Mouse (Mus musculus) limb, embryonic 10.5 days (tissue): Measurements from ENCODE around the gene Mocs1. TPM values are rescaled to one million over a fixed set of nuclear protein-coding genes. Genes with fewer than 3 reads are reported as not detected.

Source experiments
- DNase-seq: peaks from one replicate; pipeline ENCODE4 v3.0.0-alpha.2; 2017; ENCODE audit warnings: low spot score
- H3K27ac ChIP-seq: fragments of 300-500 bp; sonication (generic); 2 replicates; pipeline ENCODE4 v1.5.1; 2016; ENCODE audit warnings: mild to moderate bottlenecking
- H3K27me3 ChIP-seq: fragments of 300-500 bp; sonication (generic); 2 replicates; pipeline ENCODE4 v1.6.1; 2016; ENCODE audit warnings: low read depth, mild to moderate bottlenecking; ENCODE audit not compliant: poor library complexity, severe bottlenecking
- H3K36me3 ChIP-seq: fragments of 300-500 bp; sonication (generic); 2 replicates; pipeline ENCODE4 v1.6.1; 2016; ENCODE audit warnings: mild to moderate bottlenecking, moderate library complexity
- H3K4me1 ChIP-seq: fragments of 300-500 bp; sonication (generic); 2 replicates; pipeline ENCODE4 v1.6.1; 2016
- H3K4me3 ChIP-seq: fragments of 300-500 bp; sonication (generic); 2 replicates; pipeline ENCODE4 v1.5.1; 2016; ENCODE audit warnings: mild to moderate bottlenecking, moderate library complexity
- H3K9me3 ChIP-seq: fragments of 300-500 bp; sonication (generic); replicated peaks from 2 replicates; pipeline ENCODE4 v1.6.1; 2016; ENCODE audit warnings: mild to moderate bottlenecking
- WGBS: fragments of 180-500 bp; shearing (Covaris S2); methylation state at CpG from one replicate; pipeline ENCODE4 v1.1.7; 2016; 5-methylcytosine and 5-hydroxymethylcytosine counted together
- polyA plus RNA-seq: library from polyadenylated mRNA; unstranded; fragments of >200 nt; fragmentation: Nextera tagmentation; extraction: Ambion mirVana; gene quantifications from 2 replicates; pipeline ENCODE4 v1.2.1, GENCODE M21; 2016

Gene Mocs1
- 9.1 and 9.2 TPM in 2 replicates for polyA plus RNA-seq

DNA sequence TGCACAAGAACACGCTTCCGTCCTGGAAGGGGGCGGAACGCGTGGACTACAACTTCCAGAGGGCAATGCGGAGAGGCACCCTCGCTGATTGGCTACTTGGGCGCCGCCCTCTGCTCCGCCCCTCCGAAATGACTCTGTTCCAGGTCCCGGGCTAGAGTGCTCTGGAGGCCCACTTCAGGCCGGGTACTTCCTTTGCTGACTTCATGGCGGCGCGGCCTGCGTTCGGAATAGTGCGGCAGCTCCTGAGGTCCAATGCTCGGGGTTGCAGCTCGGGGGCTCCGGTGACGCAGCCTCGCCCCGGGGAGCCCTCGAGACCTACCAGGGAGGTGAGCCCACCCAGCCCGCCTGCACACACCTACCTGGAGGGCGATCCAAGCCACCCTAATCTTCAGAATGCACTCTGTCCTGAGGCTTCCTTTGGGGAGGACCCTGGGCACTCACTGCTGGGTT lies at the start of gene Mocs1:
Gene Mocs1, plus strand, starts transcription at position 124 of the 450 bp plus-strand sequence.
- peak within 1 kb of the TSS; percentile 93 for H3K27ac ChIP-seq
- H3K9me3 ChIP-seq: no peaks in the 10 kb centered on the region
- under 1% methylated on average over 28 of the region's 28 CpGs for WGBS
- H3K4me1 ChIP-seq: peaks cover 28% of the 10 kb centered on the region
- no peaks in the 10 kb centered on the region for H3K27me3 ChIP-seq
- peak; percentile 92 for DNase-seq
- peak within 1 kb of the TSS; percentile 66 for H3K4me3 ChIP-seq
- peaks cover 5% of the 10 kb centered on the region for H3K36me3 ChIP-seq

DNA sequence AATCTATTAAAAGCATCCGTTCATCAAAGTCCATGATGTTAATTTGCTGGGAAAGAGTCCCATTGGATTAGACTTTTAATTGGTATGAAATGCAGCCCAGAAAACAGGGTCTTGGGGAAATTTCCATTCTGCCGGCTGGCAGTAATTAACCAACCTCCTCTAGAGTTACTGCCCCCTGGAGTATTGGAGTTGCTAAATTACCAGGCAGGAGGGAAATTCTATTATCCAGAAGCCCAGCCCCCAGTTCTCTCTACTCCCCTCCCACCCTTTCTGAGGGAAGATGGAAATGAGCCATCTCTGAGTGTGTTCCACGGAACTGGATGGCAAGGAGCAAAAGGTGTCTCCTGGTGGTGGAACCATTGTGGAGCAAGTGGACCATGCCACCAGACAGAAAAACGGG lies 48.5 kb upstream of the Mocs1 start:
- Histone ChIP-seq H3K9me3 (no peaks in the 10 kb centered on the region), H3K27me3 (no peaks in the 10 kb centered on the region), H3K36me3 (no peaks in the 10 kb centered on the region), H3K4me1 (peaks cover 16% of the 10 kb centered on the region), H3K4me3 (no peak overlapping the region), H3K27ac (no peak overlapping the region)
- no peak for DNase-seq
- 82% methylated on average over 4 of the region's 4 CpGs for WGBS

DNA sequence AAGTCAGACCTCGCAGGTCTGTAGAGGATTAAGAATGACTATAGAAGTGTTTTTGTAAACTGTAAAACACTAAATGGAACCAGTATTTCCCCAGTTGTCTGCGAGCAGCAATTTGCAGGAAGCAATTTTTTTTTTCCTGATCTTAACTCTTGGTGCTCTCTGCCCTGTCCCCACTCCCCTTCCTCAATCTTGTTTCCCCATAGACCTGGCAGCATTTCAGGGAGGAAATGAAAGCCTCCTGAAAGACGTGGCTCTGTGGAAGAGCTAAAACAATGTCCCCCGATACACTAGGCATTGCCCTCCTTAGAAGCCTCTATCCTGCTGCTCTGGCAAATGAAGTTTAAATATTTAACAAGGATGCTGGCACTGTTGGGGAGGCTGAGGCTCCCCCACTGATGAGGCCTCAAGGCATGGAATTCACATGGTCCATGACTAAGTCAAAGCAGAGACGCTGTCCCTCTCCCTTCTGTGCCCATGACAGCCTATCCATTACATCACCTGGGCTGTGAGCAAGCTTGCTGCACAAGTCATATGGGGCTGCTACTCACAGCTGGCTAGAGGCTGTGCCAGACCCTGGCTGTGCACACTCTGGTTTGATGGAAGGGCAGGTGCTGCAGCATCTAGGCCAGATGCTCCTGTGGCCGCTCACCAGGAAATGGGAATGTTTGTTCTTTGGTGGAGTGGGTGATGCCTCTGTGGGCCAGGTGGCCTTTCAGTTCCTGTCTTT lies 43.8 kb upstream of the Mocs1 start:
- H3K27me3 ChIP-seq: no peaks in the 10 kb centered on the region
- DNase-seq: no peak
- H3K4me3 ChIP-seq: no peak overlapping the region
- peaks cover 7% of the 10 kb centered on the region for H3K4me1 ChIP-seq
- H3K36me3 ChIP-seq: no peaks in the 10 kb centered on the region
- WGBS: 70% methylated on average over 6 of the region's 6 CpGs
- no peak overlapping the region for H3K27ac ChIP-seq
- H3K9me3 ChIP-seq: no peaks in the 10 kb centered on the region

DNA sequence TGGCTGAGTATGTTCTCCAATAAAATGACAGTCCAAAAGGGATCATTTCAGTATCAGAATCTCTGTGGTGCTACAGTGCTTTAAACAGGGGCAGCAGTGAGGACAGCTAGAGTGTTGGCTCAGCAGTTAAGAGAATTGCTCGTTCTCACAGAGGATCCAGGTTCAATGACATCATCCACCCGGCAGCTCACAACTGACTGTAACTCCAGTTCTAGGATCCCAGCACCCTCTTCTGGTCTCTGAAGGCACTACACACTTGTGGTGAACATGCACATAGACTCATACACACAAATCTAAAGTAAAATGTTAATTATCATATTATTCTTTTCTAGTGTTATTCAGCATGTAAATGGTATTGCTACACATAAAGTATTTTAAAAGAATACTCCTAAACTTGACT lies 40.4 kb upstream of the Mocs1 start:
- Histone ChIP-seq H3K9me3 (no peaks in the 10 kb centered on the region), H3K36me3 (no peaks in the 10 kb centered on the region), H3K27me3 (no peaks in the 10 kb centered on the region), H3K4me3 (no peak overlapping the region), H3K4me1 (peaks cover 7% of the 10 kb centered on the region), H3K27ac (no peak overlapping the region)
- no peak for DNase-seq
- WGBS: 94% methylated on average over 2 of the region's 2 CpGs

DNA sequence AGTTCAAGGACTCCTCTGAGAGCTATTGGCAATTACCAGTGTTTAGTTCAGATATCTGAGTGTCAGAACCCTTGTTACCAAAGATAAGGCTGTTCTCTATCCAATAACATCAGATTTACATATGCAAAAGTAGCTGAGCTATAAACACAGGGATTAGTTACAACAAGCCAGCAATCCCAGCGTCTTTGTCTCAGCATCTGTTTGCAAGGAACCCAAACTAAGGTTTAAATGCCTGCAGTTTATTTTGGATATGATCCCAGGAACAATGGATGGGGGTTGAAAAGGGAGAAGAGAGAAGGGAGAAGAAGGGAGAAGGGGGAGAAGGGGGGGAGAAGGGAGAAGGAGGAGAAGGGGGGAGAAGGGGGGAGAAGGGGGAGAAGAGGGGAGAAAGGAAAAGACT lies 35.4 kb upstream of the Mocs1 start:
- 16% methylated on average over 1 of the region's 1 CpGs for WGBS
- no peak for DNase-seq
- no peaks in the 10 kb centered on the region for H3K36me3 ChIP-seq
- H3K4me1 ChIP-seq: no peaks in the 10 kb centered on the region
- no peaks in the 10 kb centered on the region for H3K9me3 ChIP-seq
- no peak overlapping the region for H3K27ac ChIP-seq
- no peak overlapping the region for H3K4me3 ChIP-seq
- no peaks in the 10 kb centered on the region for H3K27me3 ChIP-seq

DNA sequence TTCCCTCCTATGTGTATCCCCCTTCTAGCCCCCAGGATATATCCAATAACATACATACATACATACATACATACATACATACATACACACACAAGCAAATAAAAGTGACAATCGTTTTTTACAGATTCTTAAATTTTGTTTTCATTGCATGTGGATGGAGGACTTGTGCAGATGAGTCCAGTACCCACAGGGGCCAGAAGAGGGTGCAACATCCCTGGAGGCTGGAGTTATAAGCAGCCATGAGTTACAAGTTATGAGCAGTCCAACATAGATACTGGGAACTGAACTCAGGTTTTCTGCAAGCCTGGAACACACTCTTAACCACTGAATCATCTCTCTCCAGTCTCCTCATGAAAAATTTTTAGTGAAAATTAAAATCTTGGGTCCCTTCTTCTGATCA lies 33.3 kb upstream of the Mocs1 start:
- DNase-seq: no peak
- no peaks in the 10 kb centered on the region for H3K27me3 ChIP-seq
- no peak overlapping the region for H3K27ac ChIP-seq
- no peaks in the 10 kb centered on the region for H3K4me1 ChIP-seq
- 69% methylated on average over 1 of the region's 1 CpGs for WGBS
- H3K9me3 ChIP-seq: no peaks in the 10 kb centered on the region
- H3K36me3 ChIP-seq: no peaks in the 10 kb centered on the region
- H3K4me3 ChIP-seq: no peak overlapping the region

DNA sequence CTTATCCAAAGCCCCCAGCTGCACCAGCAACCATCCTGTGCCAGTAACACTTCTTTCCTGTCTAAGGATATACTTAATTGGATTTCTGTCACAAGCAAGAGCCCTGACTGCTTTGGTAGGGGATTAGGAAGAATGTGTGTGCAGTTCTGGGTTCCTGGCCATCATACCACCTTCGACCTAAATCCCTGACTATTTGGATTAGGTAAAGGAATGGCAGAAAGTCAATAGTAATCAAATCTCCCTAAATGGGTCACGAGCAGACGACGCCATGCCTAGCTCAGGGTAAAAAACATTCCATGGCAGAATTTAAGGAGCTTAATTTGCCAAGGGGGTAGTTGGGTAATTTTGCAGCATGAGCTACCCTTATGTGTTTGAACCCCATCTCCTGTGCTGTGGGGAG lies 28.6 kb upstream of the Mocs1 start:
- no peak overlapping the region for H3K4me3 ChIP-seq
- DNase-seq: no peak
- H3K4me1 ChIP-seq: no peaks in the 10 kb centered on the region
- no peaks in the 10 kb centered on the region for H3K9me3 ChIP-seq
- H3K27ac ChIP-seq: no peak overlapping the region
- H3K36me3 ChIP-seq: no peaks in the 10 kb centered on the region
- 89% methylated on average over 4 of the region's 4 CpGs for WGBS
- H3K27me3 ChIP-seq: no peaks in the 10 kb centered on the region

DNA sequence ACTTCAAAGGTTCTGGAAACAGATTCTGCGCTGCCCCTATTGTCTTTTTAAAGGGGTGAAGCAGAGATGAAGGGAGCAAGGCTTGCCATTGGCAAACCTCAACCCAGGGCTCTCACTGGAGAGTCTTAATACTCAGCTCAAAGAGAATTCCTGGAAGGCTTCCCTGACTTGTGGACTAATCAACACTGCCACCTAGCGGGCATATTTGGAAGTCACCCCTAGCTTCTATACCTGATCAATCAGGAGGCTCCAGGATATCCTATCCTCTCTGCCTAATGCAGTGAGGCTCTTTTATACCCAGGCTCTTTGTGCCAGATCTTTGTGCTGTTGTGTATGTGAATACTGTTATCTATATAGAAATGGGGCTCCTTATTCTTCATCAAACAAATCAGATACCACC lies 28.0 kb upstream of the Mocs1 start:
- no peaks in the 10 kb centered on the region for H3K4me1 ChIP-seq
- no peaks in the 10 kb centered on the region for H3K36me3 ChIP-seq
- no peaks in the 10 kb centered on the region for H3K27me3 ChIP-seq
- WGBS: 4% methylated on average over 2 of the region's 2 CpGs
- no peaks in the 10 kb centered on the region for H3K9me3 ChIP-seq
- H3K27ac ChIP-seq: no peak overlapping the region
- no peak overlapping the region for H3K4me3 ChIP-seq
- peak; percentile 84 for DNase-seq

DNA sequence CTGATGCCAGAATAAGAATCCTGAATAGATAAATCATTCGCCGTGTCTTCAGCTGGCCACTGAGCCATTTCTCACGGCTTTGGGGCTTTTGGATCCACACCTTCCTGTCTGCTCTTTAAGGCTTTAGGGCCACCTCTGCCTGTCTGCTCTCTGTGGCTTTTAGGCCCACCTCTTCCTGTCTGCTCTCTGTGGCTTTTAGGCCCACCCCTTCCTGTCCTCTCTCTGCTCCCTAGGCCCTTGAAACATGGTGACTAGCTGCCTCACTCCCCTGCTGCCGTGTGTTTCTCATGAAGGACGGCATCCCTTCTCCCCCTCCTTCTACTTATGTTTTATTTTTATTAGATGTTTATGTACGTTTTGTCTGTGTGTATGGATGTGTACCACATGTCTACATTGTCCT lies 25.0 kb upstream of the Mocs1 start:
- 78% methylated on average over 6 of the region's 6 CpGs for WGBS
- H3K36me3 ChIP-seq: no peaks in the 10 kb centered on the region
- no peaks in the 10 kb centered on the region for H3K27me3 ChIP-seq
- H3K4me3 ChIP-seq: no peak overlapping the region
- H3K27ac ChIP-seq: no peak overlapping the region
- H3K4me1 ChIP-seq: no peaks in the 10 kb centered on the region
- no peak for DNase-seq
- H3K9me3 ChIP-seq: no peaks in the 10 kb centered on the region

DNA sequence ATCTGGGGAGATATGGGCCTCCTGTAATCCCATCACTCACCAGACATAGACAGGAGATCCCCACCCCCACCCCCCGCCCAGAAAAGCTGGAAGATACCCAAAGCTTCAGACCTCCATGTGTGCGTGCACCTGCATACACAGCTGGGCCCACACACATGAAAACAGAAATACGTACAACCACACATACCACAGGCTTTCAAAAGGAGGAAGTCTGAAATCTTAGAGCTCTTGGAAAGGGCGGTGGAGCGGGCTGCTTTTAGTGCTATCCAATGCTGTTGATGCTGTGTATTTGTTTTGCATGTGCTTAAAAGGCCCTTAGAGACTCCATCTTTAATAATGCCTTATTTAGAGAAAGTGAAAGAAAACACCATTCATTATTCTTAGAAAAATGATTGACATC lies 22.2 kb upstream of the Mocs1 start:
- H3K9me3 ChIP-seq: no peaks in the 10 kb centered on the region
- H3K27ac ChIP-seq: no peak overlapping the region
- no peak for DNase-seq
- no peaks in the 10 kb centered on the region for H3K36me3 ChIP-seq
- no peaks in the 10 kb centered on the region for H3K4me1 ChIP-seq
- H3K27me3 ChIP-seq: no peaks in the 10 kb centered on the region
- WGBS: 92% methylated on average over 5 of the region's 5 CpGs
- H3K4me3 ChIP-seq: no peak overlapping the region

DNA sequence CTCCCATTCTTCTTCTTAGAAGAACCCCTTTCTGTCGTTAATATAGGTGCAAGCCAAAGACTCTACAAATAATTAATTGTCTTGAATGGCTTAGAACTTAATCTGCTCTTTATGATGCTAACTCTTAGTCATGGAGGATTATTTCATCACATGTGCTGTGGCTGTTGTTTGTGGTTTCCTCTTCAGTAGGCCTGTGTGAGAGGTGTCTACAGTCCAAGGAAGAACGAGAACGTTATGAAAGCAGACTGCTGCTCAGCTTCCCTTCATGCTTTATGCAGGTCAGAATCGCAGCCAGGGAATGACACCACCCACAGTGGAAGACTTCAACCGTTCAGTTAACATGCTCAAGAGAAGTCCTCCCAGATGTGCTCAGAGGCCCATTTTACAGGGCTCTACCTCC lies 15.2 kb upstream of the Mocs1 start:
- no peak overlapping the region for H3K27ac ChIP-seq
- DNase-seq: no peak
- 90% methylated on average over 5 of the region's 5 CpGs for WGBS
- no peaks in the 10 kb centered on the region for H3K4me1 ChIP-seq
- H3K4me3 ChIP-seq: no peak overlapping the region
- no peaks in the 10 kb centered on the region for H3K27me3 ChIP-seq
- no peaks in the 10 kb centered on the region for H3K9me3 ChIP-seq
- H3K36me3 ChIP-seq: no peaks in the 10 kb centered on the region

DNA sequence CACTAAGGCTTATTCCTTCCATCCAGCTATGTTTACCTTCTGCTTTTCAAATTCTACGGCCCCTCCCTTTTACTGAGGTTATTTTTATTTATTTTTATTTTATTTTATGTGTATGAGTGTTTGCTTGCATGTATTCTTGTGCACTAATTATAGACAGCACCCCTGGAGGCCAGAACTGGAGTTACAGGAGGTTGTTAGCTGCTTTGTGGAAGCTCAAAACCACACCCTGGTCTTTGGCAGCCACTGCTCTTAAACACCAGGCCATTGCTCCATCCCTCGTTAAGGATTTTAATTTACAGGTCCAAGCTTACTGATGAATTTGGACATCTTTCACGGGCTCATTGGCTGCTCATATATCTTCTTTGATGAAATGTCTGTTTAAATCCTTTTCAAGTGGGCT lies 14.6 kb upstream of the Mocs1 start:
- H3K27me3 ChIP-seq: no peaks in the 10 kb centered on the region
- H3K27ac ChIP-seq: no peak overlapping the region
- no peaks in the 10 kb centered on the region for H3K9me3 ChIP-seq
- no peak overlapping the region for H3K4me3 ChIP-seq
- no peaks in the 10 kb centered on the region for H3K4me1 ChIP-seq
- WGBS: 64% methylated on average over 3 of the region's 3 CpGs
- H3K36me3 ChIP-seq: no peaks in the 10 kb centered on the region
- no peak for DNase-seq

DNA sequence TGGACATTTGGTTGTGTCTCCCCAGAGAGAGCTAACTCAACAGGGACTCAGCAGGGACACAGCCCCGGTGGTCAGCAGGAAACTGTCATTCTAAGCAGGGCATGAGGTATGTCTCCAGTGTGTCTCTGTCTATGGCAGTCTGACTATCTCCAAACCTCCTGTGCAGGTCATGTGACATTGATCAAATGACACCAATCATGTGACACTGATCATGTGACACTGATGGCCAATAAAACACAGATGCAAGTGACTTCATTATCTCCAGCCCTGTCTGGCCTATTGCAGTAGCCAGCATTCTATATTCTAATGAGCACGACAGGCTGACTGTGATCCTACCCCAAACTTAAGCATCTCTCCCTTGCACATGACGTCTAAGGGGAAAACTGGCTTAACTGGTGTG lies 11.9 kb upstream of the Mocs1 start:
- Histone ChIP-seq H3K36me3 (no peaks in the 10 kb centered on the region), H3K27ac (no peak overlapping the region), H3K4me3 (no peak overlapping the region), H3K9me3 (no peaks in the 10 kb centered on the region), H3K27me3 (no peaks in the 10 kb centered on the region), H3K4me1 (peaks cover 5% of the 10 kb centered on the region; the same call in 1 of the 2 replicates)
- WGBS: 82% methylated on average over 3 of the region's 3 CpGs
- no peak for DNase-seq

DNA sequence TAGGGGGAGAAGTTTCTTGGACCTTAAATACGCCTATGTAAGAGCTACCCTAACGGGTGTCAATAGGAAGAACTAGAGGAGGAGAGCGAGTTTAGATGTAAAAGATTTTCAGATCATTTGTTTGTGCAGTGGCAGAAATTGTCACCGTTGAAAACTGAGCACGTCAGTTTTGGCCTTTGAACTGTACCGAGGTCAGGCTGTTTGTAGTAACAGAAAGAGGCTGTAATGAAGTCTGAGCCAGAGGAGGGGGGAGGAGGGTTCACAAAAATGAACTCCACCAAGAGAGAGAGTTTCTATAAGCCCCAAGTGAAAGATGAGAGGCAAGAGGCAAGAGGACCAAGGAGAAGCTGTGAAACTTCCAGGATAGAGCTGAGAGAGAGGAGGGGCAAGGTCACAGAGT lies 8.3 kb upstream of the Mocs1 start:
- WGBS: 67% methylated on average over 6 of the region's 6 CpGs
- H3K36me3 ChIP-seq: no peaks in the 10 kb centered on the region
- no peak for DNase-seq

More for the DNA sequence above, 8.3 kb upstream of the Mocs1 start:
- Histone ChIP-seq H3K4me1 (peaks cover 8% of the 10 kb centered on the region; the same call in 1 of the 2 replicates), H3K27me3 (no peaks in the 10 kb centered on the region), H3K27ac (no peak overlapping the region), H3K9me3 (no peaks in the 10 kb centered on the region), H3K4me3 (no peak overlapping the region)
